Mouse (Mus musculus) cerebellum, postnatal 25 days (tissue): ENCODE results near the gene Krtap5-2.
"Not testable (repeated sequence)": the region's sequence is repeated elsewhere in the genome, so short reads cannot be mapped to it uniquely, and the experiment has no call there.

Experiments used
- DNase-seq, 2 experiments: peaks; one replicate each; pipeline ENCODE4 v3.0.0; 2021; ENCODE audit warnings: mixed read lengths in 2 of 2

Krtap5-2 gene

GRCm38 (mm10) chr7:142135934-142136333 lies 39.9 kb downstream of the Krtap5-2 start, which contains the start of gene Gm39115:
Gene Gm39115, minus strand, starts transcription at chr7:142136034.
- not testable (repeated sequence) for DNase-seq

- peak; percentile 14 to 40 for DNase-seq
Observed at GRCm38 (mm10) chr7:142134206-142134995, 41.4 kb downstream of the Krtap5-2 start.

GRCm38 (mm10) chr7:142128843-142129242 lies 47.0 kb downstream of the Krtap5-2 start:
- DNase-seq: no peak
